Mouse (Mus musculus): ENCODE measurements around the gene Srsf6.

DNA sequence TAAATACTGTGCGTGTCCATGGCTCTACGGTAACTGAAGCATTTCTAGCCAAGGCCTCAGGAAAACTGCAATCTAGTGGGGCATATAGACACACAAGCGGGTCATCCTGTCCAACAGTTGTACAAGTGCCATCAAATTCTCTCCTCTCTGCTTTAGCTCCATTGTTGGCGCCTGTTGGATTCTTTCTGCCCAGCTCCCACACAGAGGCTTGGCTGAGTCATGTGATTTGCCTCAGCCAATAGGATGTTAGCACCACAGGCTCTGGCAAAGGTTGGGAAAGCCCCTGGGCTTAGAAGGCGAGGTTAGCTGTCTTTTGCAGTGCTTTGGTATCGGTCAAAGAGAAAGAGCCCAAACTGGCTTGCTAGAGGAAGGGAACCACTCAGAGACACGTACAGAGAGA, 42.1 kb upstream of the Srsf6 start:
- TF ChIP-seq POLR2A (IDR thresholded peaks at IDR 0.05; ENCODE audit: control insufficient read depth, extremely low read depth, insufficient read depth, low read length, poor library complexity) (no peak), CTCF (IDR thresholded peaks at IDR 0.05; ENCODE audit: borderline replicate concordance, control insufficient read depth, extremely low read depth, insufficient read depth, low read length, poor library complexity) (no peak)
